Mouse (Mus musculus) 416B (cell line): ENCODE measurements at regions not wholly inside any gene's neighbourhood (a gene's known extent, or its start where the extent isn't known, plus 50 kb on each side); places are given as distances from the start of the nearest gene placed in this dataset.

ENCODE experiments used
- DNase-seq: peaks from one replicate; pipeline ENCODE4 v3.0.0; 2011; ENCODE audit warnings: low read depth

DNA sequence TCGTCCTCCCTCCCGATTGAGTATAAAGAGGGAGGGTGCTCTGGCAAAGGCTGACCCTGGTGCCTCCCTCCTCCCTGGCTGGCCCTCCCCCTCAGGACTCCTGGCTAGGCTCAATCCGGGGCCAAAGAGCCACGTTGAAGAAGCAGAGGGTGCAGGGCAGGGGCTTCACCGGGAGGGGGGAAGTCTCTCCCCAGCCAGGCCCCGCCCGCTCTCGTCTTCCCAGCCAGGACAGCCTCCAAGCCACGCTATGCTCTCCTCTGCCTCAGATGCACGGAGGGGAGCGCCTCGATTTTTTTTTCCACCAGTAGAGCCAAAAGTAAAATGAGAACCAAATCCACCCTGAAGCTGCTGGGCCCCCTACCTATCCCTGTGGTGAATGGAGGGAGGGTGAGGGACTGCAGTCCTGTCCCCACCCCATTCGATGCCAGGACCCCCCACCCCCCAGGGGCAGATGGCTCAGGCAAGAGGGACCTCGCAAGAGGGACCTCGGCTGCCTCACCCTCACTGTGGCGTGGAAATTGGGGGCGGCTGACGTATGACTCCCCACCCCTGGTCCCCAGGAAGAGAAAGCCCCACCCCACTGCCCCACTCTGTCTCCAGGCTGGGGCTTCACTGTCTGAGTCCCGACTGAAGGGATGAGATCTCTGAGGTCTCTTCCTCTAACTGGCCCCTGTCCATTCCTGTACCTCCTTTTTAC is 53.2 kb upstream of the Col1a1 start:
- DNase-seq = no peak

DNA sequence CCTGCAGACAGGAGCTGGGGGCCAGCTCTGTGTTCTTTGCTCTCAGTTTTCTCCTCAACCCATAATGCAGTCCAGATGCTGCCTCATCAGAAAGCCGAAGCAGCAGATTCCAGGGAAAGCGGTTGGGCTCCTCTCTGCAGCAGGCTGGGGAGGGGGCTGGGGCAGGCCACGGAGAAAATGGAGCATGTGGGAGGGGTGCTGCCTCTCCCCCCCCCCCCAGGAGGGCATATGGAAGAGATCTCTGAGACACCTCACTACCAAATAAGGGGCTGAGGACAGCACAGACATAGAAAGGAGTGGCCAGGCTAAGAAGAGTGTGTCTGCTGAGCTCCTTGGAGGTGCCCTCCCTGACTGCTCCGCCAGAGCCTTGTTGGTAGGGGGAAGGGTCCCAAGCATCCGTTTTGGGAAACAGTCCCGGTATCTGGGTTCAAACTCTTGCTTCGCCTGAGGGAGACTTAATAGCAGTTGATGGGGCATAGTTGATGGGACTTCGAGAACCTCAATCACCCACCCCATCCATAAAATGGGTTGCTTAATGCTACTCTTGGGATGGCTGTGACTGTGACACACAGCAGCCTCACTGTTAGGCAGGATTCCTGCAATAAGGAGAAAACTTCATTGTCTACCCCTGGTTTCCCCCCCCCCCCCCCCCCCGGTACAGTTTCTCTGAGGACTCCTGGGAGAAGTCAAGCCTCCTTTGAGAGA is 53.9 kb upstream of the Col1a1 start:
- DNase-seq = no peak

GRCm38 (mm10) chr11:94880896-94881840 is 54.9 kb upstream of the Col1a1 start:
- no peak for DNase-seq

GRCm38 (mm10) chr11:94876707-94877106 is 59.3 kb upstream of the Col1a1 start:
- no peak for DNase-seq

DNA sequence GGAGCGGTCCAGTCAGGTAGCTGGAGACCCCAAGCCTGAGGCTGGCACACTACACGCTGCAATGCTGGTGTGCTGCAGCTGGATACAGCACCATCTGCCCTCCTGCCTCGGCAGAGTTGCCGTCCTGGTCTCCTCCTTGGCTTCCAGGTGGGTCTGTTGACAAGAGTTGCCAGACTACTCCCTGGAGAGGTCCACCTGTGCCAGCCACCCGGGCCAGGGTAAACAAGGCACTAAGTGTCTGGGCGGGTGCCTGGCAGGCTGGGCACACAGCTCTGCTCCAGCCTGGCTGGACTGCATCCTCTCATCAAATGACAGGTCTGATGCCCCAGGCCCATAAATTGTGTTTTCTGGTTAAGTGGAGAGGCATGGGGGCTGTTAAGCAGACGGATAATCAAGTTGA is 61.0 kb upstream of the Col1a1 start:
- DNase-seq = no peak

GRCm38 (mm10) chr11:94874155-94874561 is 61.9 kb upstream of the Col1a1 start:
- DNase-seq = no peak

GRCm38 (mm10) chr11:94873693-94874092 is 62.3 kb upstream of the Col1a1 start:
- DNase-seq = no peak

DNA sequence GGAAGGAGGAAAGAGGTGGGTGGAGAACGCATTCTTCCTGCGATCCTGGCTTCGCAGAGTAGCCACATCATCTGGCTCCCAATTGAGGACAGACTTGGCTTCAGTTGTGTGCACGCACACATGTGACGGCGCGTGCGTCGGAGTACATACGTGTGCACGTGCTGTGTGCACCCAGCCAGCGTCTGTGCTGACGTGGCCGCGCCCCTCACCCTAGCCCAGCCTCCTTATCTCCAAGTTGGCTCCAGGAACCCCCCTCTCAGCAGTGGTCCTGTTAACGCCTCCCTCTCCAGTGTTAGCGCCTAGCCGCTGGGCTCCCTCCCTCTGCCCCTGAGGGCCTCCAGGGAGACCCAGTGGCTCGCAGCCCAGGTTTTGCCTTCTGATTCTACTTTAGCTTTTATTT is 63.1 kb upstream of the Col1a1 start:
- DNase-seq = no peak

GRCm38 (mm10) chr11:94870341-94870740 is 65.7 kb upstream of the Col1a1 start:
- peak; percentile 57 for DNase-seq

DNA sequence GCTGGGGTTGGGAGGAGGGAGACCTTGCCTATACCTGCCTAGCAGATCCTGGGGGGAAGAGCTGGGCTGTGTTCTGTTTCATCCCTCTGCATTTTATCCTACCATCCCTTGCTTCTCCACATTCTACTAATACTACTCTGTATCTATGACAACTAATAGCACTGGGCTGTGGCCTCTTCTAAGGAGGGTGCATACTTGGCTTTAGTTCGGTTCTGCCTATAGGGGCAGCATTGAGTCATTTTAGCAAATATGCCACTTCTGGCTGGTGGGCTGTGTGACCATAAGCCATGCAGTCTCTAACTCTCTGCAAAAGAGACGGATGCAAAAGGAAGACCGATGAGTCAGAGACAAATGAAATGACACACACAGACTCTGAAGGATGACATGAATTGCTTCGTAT is 66.2 kb upstream of the Col1a1 start:
- peak; percentile 47 for DNase-seq

- peak; percentile 65 for DNase-seq
Measured at GRCm38 (mm10) chr11:94866176-94866967, 69.7 kb upstream of the Col1a1 start.

DNA sequence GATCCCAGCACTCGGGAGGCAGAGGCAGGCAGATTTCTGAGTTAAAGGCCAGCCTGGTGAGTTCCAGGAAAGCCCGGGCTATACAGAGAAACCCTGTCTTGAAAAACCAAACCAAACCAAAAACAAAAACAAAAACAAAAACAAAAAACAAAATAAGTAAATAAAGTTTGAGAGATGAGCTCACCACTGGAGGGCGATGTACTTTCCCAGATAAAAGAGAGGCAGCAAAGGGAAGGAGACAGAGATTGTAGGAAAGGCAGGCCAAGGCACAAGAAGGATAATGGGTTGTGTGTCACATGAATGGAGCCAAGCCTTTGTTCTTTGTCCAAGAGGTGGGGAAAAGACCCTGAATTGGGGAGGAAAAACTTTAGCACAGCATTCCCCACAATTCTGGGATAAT is 67.6 kb upstream of the Tmem92 start:
- no peak for DNase-seq

DNA sequence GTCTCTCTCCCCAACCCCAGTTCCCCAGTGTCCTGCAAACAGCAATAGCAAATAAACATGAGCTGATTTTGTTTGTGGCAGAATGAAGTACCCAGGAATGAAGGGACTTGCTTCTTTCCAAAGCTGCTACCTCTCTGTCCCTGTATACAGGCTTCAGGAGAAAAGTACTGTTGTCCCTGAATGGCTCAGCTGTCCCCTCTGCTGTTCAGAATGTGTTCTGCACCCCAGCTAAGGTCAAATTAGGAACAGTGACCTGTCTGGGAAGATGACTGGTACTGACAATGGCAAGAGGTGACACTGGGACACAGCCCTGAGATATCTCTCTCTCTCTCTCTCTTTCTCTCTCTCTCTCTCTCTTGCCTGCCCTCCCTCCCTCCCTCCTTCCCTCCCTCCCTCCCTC is 56.6 kb upstream of the Tmem92 start:
- peak; percentile 26 for DNase-seq

GRCm38 (mm10) chr11:94838140-94838539 is 55.6 kb upstream of the Tmem92 start:
- DNase-seq = no peak

DNA sequence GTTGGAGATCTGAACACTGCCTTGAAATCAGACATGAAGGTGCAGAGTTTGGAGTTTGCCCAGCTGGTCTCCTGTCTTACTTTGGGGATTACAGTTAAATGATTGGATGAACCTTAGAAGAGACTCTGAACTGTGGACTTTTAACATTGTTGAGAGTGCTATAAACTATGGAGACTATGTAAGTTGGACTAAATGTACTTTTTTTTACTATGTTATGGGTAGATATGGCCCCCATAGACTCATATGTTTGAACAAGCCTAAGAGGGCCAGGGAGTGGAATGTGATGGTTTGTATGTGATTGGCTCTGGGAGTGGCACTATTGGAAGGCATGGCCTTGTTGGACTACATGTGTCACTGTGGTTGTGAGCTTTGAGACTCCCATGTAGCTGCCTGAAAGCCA is 53.8 kb upstream of the Tmem92 start:
- no peak for DNase-seq

DNA sequence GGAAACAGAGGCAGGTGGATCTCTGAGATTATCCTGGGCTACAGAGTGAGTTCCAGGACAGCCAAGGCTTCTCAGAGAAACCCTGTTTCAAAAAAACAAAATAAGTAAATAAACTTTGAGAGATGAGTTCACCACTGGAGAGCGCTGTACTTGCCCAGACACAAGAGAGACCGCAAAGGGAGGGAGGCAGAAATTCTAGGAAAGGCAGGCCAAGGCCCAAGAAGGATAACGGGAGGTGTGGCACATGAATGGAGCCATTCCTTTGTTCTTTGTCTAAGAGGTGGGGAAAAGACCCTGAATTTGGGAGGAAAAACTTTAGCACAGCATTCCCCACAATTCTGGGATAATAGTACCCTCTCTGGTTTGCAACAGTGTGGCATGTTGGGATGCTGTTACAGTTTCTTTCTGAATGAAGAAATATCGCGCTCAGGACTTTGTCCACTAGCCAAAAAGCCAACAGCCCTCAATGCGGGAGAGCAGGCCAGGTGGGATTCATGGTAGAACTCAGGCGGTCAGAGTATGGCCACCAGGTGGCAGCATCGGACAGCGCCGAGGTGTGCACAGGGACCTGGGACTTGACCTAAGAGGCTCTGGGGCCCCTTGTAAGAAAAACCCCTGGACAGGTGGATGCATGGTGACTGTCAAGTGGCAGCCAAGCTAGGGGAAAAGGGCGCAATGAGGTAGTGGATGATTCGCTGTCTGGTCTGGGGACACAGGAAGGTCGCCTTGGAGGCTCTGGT is 49.9 kb upstream of the Tmem92 start:
- DNase-seq = peak; percentile 47
